Mouse (Mus musculus): ENCODE measurements around the gene Klra3.

DNA sequence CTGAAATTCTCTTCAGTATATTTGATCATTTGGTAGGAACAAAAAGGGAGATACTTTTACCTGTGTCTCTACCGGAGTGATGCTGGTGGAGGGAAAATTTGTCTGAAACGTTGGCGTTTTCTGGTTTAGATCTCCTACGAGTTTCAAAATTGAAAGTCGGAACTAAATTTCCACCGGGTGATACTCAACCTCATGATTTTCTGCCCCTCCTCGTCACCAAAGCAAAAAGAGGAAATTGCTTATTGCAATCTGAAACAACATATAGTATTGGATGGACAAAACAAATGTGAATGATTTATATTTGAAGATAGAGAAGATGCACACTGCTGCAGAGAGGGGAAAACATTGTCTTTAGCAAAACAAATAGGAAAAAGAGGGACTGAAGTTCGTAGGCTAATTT lies at the start of gene Klra3:
- TF ChIP-seq POLR2A (IDR thresholded peaks at IDR 0.05; ENCODE audit: insufficient read depth, low read length): no peak
- TF ChIP-seq CTCF (IDR thresholded peaks at IDR 0.05; ENCODE audit: low read depth, low read length): no peak

All from ES-Bruce4 (cell line).